Mouse (Mus musculus): ENCODE measurements around the gene Snrnp27. TPM values are rescaled to one million over a fixed set of nuclear protein-coding genes. Genes with fewer than 3 reads are reported as not detected.

Gene Snrnp27
- total RNA-seq, 2 experiments from 2014 or later = 79.2 to 116 TPM

Other genes with a start within 250 kb of the Snrnp27 start
- gene C87436, start 246.1 kb downstream of the Snrnp27 start, total RNA-seq (2015; ENCODE audit: low replicate concordance) = 20.5 and 22.6 TPM in 2 replicates
- 7.1 and 8.0 TPM in 2 replicates for gene C87436, start 246.1 kb downstream of the Snrnp27 start, total RNA-seq (2017; ENCODE audit: low replicate concordance)
- gene Pcbp1, start 158.2 kb downstream of the Snrnp27 start, total RNA-seq (2015; ENCODE audit: low replicate concordance) = 145 and 147 TPM in 2 replicates
- 58.4 and 67.4 TPM in 2 replicates for gene Pcbp1, start 158.2 kb downstream of the Snrnp27 start, total RNA-seq (2017; ENCODE audit: low replicate concordance)
- 4.3 TPM in 1 of 2 replicates, not detected in the other for gene Asprv1, start 56.4 kb downstream of the Snrnp27 start, total RNA-seq (2015; ENCODE audit: low replicate concordance)
- gene Asprv1, start 56.4 kb downstream of the Snrnp27 start, total RNA-seq (2017; ENCODE audit: low replicate concordance) = 0.64 and 6.5 TPM in 2 replicates
- gene Mxd1, start 15.4 kb downstream of the Snrnp27 start, total RNA-seq (2015; ENCODE audit: low replicate concordance) = 120 and 125 TPM in 2 replicates
- 150 and 170 TPM in 2 replicates for gene Mxd1, start 15.4 kb downstream of the Snrnp27 start, total RNA-seq (2017; ENCODE audit: low replicate concordance)
- gene Gmcl1, start 48.9 kb upstream of the Snrnp27 start, total RNA-seq (2015; ENCODE audit: low replicate concordance) = 8.8 and 15.1 TPM in 2 replicates
- gene Gmcl1, start 48.9 kb upstream of the Snrnp27 start, total RNA-seq (2017; ENCODE audit: low replicate concordance) = 5.7 and 17.8 TPM in 2 replicates
- gene Anxa4, start 109.1 kb upstream of the Snrnp27 start, total RNA-seq (2015; ENCODE audit: low replicate concordance) = 0.72 and 16.8 TPM in 2 replicates
- gene Anxa4, start 109.1 kb upstream of the Snrnp27 start, total RNA-seq (2017; ENCODE audit: low replicate concordance) = 5.1 and 8.6 TPM in 2 replicates
- 18.4 and 39.4 TPM in 2 replicates for gene Aak1, start 165.0 kb upstream of the Snrnp27 start, total RNA-seq (2015; ENCODE audit: low replicate concordance)
- gene Aak1, start 165.0 kb upstream of the Snrnp27 start, total RNA-seq (2017; ENCODE audit: low replicate concordance) = 10.5 and 15.8 TPM in 2 replicates

All from erythroid progenitor cell, adult 5-6 weeks (primary cell).